Mouse (Mus musculus) midbrain, embryonic 12.5 days (tissue): ENCODE results near the gene Ephb1. TPM values are rescaled to one million over a fixed set of nuclear protein-coding genes. Genes with fewer than 3 reads are reported as not detected.
A peak's percentile ranks its signal among the peaks of the same experiment; 100 is the strongest.

ENCODE experiments used
- ATAC-seq: fragments of 200-750 bp; cut with Nextera tagmentation; 2 replicates; pipeline ENCODE4 v1.8.0; 2017; ENCODE audit warnings: low read depth, moderate TSS enrichment, moderate library complexity; ENCODE audit not compliant: low FRiP score
- H3K27ac ChIP-seq: fragments of 300-500 bp; sonication (generic); replicated peaks from 2 replicates; pipeline ENCODE4 v1.5.1; 2016; ENCODE audit warnings: mild to moderate bottlenecking
- H3K27me3 ChIP-seq: fragments of 300-500 bp; sonication (generic); 2 replicates; pipeline ENCODE4 v1.6.1; 2016; ENCODE audit warnings: mild to moderate bottlenecking
- H3K36me3 ChIP-seq: fragments of 300-500 bp; sonication (generic); 2 replicates; pipeline ENCODE4 v1.6.1; 2016
- H3K4me1 ChIP-seq: fragments of 300-500 bp; sonication (generic); 2 replicates; pipeline ENCODE4 v1.6.1; 2016
- H3K4me2 ChIP-seq: fragments of 300-500 bp; sonication (generic); replicated peaks from 2 replicates; pipeline ENCODE4 v1.6.1; 2016; ENCODE audit warnings: mild to moderate bottlenecking, moderate library complexity
- H3K4me3 ChIP-seq: fragments of 300-500 bp; sonication (generic); 2 replicates; pipeline ENCODE4 v1.5.1; 2016; ENCODE audit warnings: mild to moderate bottlenecking
- H3K9ac ChIP-seq: fragments of 300-500 bp; sonication (generic); replicated peaks from 2 replicates; pipeline ENCODE4 v1.6.1; 2016; ENCODE audit warnings: mild to moderate bottlenecking, moderate library complexity
- H3K9me3 ChIP-seq: fragments of 300-500 bp; sonication (generic); 2 replicates; pipeline ENCODE4 v1.6.1; 2016; ENCODE audit warnings: mild to moderate bottlenecking
- WGBS: fragments of 180-500 bp; shearing (Covaris S2); methylation state at CpG from one replicate; pipeline ENCODE4 v1.1.7; 2016; 5-methylcytosine and 5-hydroxymethylcytosine counted together
- polyA plus RNA-seq: library from polyadenylated mRNA; unstranded; fragments of >200 nt; fragmentation: Nextera tagmentation; extraction: Ambion mirVana; gene quantifications from 2 replicates; pipeline ENCODE4 v1.2.1, GENCODE M21; 2016

The Ephb1 gene
- polyA plus RNA-seq, 1 experiment from 2014 or later = 29.9 TPM

GRCm38 (mm10) chr9:102367796-102368195, 13.3 kb upstream of the Ephb1 start:
- H3K4me3 ChIP-seq = no peak overlapping the region
- H3K36me3 ChIP-seq = no peaks in the 10 kb centered on the region
- no peak overlapping the region for H3K9ac ChIP-seq
- H3K4me1 ChIP-seq = 0 out of 2 replicates have a peak, but pooled peaks cover 3% of the 10 kb centered on the region
- no peaks in the 10 kb centered on the region for H3K27me3 ChIP-seq
- H3K4me2 ChIP-seq = no peak overlapping the region
- no peak overlapping the region for H3K27ac ChIP-seq
- WGBS = 96% methylated on average over 2 of the region's 2 CpGs
- ATAC-seq = no peak
- H3K9me3 ChIP-seq = no peaks in the 10 kb centered on the region; the same call in 1 of the 2 replicates

- H3K36me3 ChIP-seq = no peaks in the 10 kb centered on the region
- H3K9me3 ChIP-seq = no peaks in the 10 kb centered on the region; the same call in 1 of the 2 replicates
- no peak overlapping the region for H3K27ac ChIP-seq
- H3K4me1 ChIP-seq = 0 out of 2 replicates have a peak, but pooled peaks cover 3% of the 10 kb centered on the region
- WGBS = 91% methylated on average over 2 of the region's 2 CpGs
- no peak for ATAC-seq
- no peak overlapping the region for H3K4me2 ChIP-seq
- no peaks in the 10 kb centered on the region for H3K27me3 ChIP-seq
- H3K9ac ChIP-seq = no peak overlapping the region
- no peak overlapping the region for H3K4me3 ChIP-seq
Measured at GRCm38 (mm10) chr9:102365536-102365935, 11.0 kb upstream of the Ephb1 start.

- H3K4me3 ChIP-seq = no peak overlapping the region
- no peak overlapping the region for H3K4me2 ChIP-seq
- H3K27me3 ChIP-seq = peaks cover 32% of the 10 kb centered on the region
- no peaks in the 10 kb centered on the region for H3K36me3 ChIP-seq
- 94% methylated on average over 6 of the region's 6 CpGs for WGBS
- H3K9me3 ChIP-seq = no peaks in the 10 kb centered on the region; the same call in 1 of the 2 replicates
- ATAC-seq = no peak
- H3K9ac ChIP-seq = no peak overlapping the region
- no peak overlapping the region for H3K27ac ChIP-seq
- H3K4me1 ChIP-seq = 0 out of 2 replicates have a peak, but pooled peaks cover 3% of the 10 kb centered on the region
Measured at GRCm38 (mm10) chr9:102359311-102359710, 4.8 kb upstream of the Ephb1 start.

- no peak overlapping the region for H3K27ac ChIP-seq
- H3K9me3 ChIP-seq = no peaks in the 10 kb centered on the region; the same call in 1 of the 2 replicates
- H3K4me1 ChIP-seq = 0 out of 2 replicates have a peak, but pooled peaks cover 3% of the 10 kb centered on the region
- H3K27me3 ChIP-seq = peaks cover 36% of the 10 kb centered on the region
- no peak overlapping the region for H3K4me3 ChIP-seq
- no peak overlapping the region for H3K4me2 ChIP-seq
- H3K36me3 ChIP-seq = no peaks in the 10 kb centered on the region
- ATAC-seq = no peak
- 79% methylated on average over 3 of the region's 3 CpGs for WGBS
- H3K9ac ChIP-seq = no peak overlapping the region
Measured at GRCm38 (mm10) chr9:102358711-102359110, 4.2 kb upstream of the Ephb1 start.

- ATAC-seq = no peak
- H3K27me3 ChIP-seq = peaks cover 37% of the 10 kb centered on the region
- H3K4me3 ChIP-seq = no peak overlapping the region
- H3K9ac ChIP-seq = no peak overlapping the region
- H3K9me3 ChIP-seq = no peaks in the 10 kb centered on the region
- no peaks in the 10 kb centered on the region for H3K36me3 ChIP-seq
- peaks cover 7% of the 10 kb centered on the region; the same call in 1 of the 2 replicates for H3K4me1 ChIP-seq
- no peak overlapping the region for H3K27ac ChIP-seq
- WGBS = 88% methylated on average over 6 of the region's 6 CpGs
- H3K4me2 ChIP-seq = no peak overlapping the region
Measured at GRCm38 (mm10) chr9:102358011-102358410, 3.5 kb upstream of the Ephb1 start.

- 76% methylated on average over 10 of the region's 10 CpGs for WGBS
- ATAC-seq = no peak
- H3K27me3 ChIP-seq = peaks cover 52% of the 10 kb centered on the region
- H3K4me1 ChIP-seq = peaks cover 22% of the 10 kb centered on the region
- no peak overlapping the region for H3K4me3 ChIP-seq
- no peak overlapping the region for H3K27ac ChIP-seq
- H3K36me3 ChIP-seq = no peaks in the 10 kb centered on the region
- H3K4me2 ChIP-seq = no peak overlapping the region
- H3K9ac ChIP-seq = no peak overlapping the region
- H3K9me3 ChIP-seq = no peaks in the 10 kb centered on the region
Measured at GRCm38 (mm10) chr9:102356516-102356915, 2.0 kb upstream of the Ephb1 start.

- Histone ChIP-seq H3K27me3 (peaks cover 59% of the 10 kb centered on the region), H3K27ac (no peak overlapping the region), H3K4me1 (peaks cover 28% of the 10 kb centered on the region), H3K36me3 (no peaks in the 10 kb centered on the region), H3K9ac (no peak overlapping the region), H3K4me3 (no peak overlapping the region), H3K4me2 (no peak overlapping the region), H3K9me3 (no peaks in the 10 kb centered on the region)
- 52% methylated on average over 3 of the region's 3 CpGs for WGBS
- ATAC-seq = no peak
Measured at GRCm38 (mm10) chr9:102355726-102356125, 1.2 kb upstream of the Ephb1 start.

- peaks cover 28% of the 10 kb centered on the region for H3K4me1 ChIP-seq
- peak overlapping the region; percentile 98 for H3K4me2 ChIP-seq
- H3K9ac ChIP-seq = peak overlapping the region; percentile 95
- peak overlapping the region; percentile 91 for H3K4me3 ChIP-seq
- no peaks in the 10 kb centered on the region for H3K9me3 ChIP-seq
- under 1% methylated on average over 70 of the region's 70 CpGs for WGBS
- H3K36me3 ChIP-seq = no peaks in the 10 kb centered on the region
- H3K27me3 ChIP-seq = peaks cover 78% of the 10 kb centered on the region
- H3K27ac ChIP-seq = peak overlapping the region; percentile 79
- peak; percentile 39; the same call in 1 of the 2 replicates for ATAC-seq
Measured at GRCm38 (mm10) chr9:102353636-102354491, 629 bp downstream of the Ephb1 start.

GRCm38 (mm10) chr9:102353056-102353635, 1.3 kb downstream of the Ephb1 start:
- no peak for ATAC-seq
- 0% methylated on average over 28 of the region's 38 CpGs for WGBS
- peaks cover 85% of the 10 kb centered on the region for H3K27me3 ChIP-seq

GRCm38 (mm10) chr9:102352186-102353055, 2.1 kb downstream of the Ephb1 start:
- Histone ChIP-seq H3K9me3 (no peaks in the 10 kb centered on the region), H3K9ac (peak overlapping the region; percentile 95), H3K4me1 (peaks cover 28% of the 10 kb centered on the region), H3K27ac (peak overlapping the region; percentile 79), H3K4me3 (peak overlapping the region; percentile 91), H3K4me2 (peak overlapping the region; percentile 98), H3K27me3 (peaks cover 84% of the 10 kb centered on the region), H3K36me3 (no peaks in the 10 kb centered on the region)
- 2% methylated on average over 30 of the region's 30 CpGs for WGBS
- ATAC-seq = no peak

More at GRCm38 (mm10) chr9:102353056-102353635, 1.3 kb downstream of the Ephb1 start:
- Histone ChIP-seq H3K36me3 (no peaks in the 10 kb centered on the region), H3K9ac (peak overlapping the region; percentile 95), H3K4me2 (peak overlapping the region; percentile 98), H3K4me3 (peak overlapping the region; percentile 91), H3K4me1 (peaks cover 28% of the 10 kb centered on the region), H3K27ac (peak overlapping the region; percentile 79), H3K9me3 (no peaks in the 10 kb centered on the region)

- Histone ChIP-seq H3K9ac (peak overlapping the region; percentile 95), H3K27ac (peak overlapping the region; percentile 79; the same call in 1 of the 2 replicates), H3K4me1 (peaks cover 29% of the 10 kb centered on the region), H3K4me3 (peak overlapping the region; percentile 91), H3K27me3 (peaks cover 83% of the 10 kb centered on the region), H3K9me3 (no peaks in the 10 kb centered on the region), H3K36me3 (no peaks in the 10 kb centered on the region), H3K4me2 (peak overlapping the region; percentile 98)
- 6% methylated on average over 10 of the region's 10 CpGs for WGBS
- ATAC-seq = no peak
Measured at GRCm38 (mm10) chr9:102351721-102352120, 2.8 kb downstream of the Ephb1 start.
